Mouse (Mus musculus) lung, postnatal 4 days (tissue): ENCODE data around the gene Plod3.

ENCODE experiments used
- DNase-seq, 2 experiments: peaks; one replicate each; pipeline ENCODE4 v3.0.0; 2021

Plod3 gene

GRCm38 (mm10) chr5:137028561-137029272 lies 41.9 kb downstream of the Plod3 start:
- DNase-seq, result no peak

- no peak for DNase-seq
These were observed 42.4 kb downstream of the Plod3 start for GRCm38 (mm10) chr5:137029273-137029585.

GRCm38 (mm10) chr5:137029643-137030415 lies 43.0 kb downstream of the Plod3 start:
- peak; percentile 94 to 97 for DNase-seq

- DNase-seq, result no peak
These were observed 43.6 kb downstream of the Plod3 start for GRCm38 (mm10) chr5:137030416-137030810.

GRCm38 (mm10) chr5:137031076-137032032 lies 44.5 kb downstream of the Plod3 start:
- peak; percentile 48 to 57 for DNase-seq

- peak in 1 of 2 experiments; percentile 15 for DNase-seq
These were observed 45.2 kb downstream of the Plod3 start for GRCm38 (mm10) chr5:137032033-137032421.

GRCm38 (mm10) chr5:137032641-137033074 lies 45.8 kb downstream of the Plod3 start:
- DNase-seq, result peak; percentile 93 to 94

- no peak for DNase-seq
These were observed 49.4 kb downstream of the Plod3 start for GRCm38 (mm10) chr5:137036211-137036610.

GRCm38 (mm10) chr5:137039453-137039852 lies 52.6 kb downstream of the Plod3 start:
- DNase-seq, result no peak

GRCm38 (mm10) chr5:137041442-137041841 lies 54.6 kb downstream of the Plod3 start:
- no peak for DNase-seq

GRCm38 (mm10) chr5:137043997-137044396 lies 57.2 kb downstream of the Plod3 start:
- DNase-seq, result no peak

- peak; percentile 98 for DNase-seq
These were observed 58.8 kb downstream of the Plod3 start, which contains the start of gene Ap1s1 for GRCm38 (mm10) chr5:137045402-137046323. TSS of gene Ap1s1 (minus strand) at chr5:137046135.
